Mouse (Mus musculus): Measurements from ENCODE around the gene Nfatc2. TPM values are rescaled to one million over a fixed set of nuclear protein-coding genes. Genes with fewer than 3 reads are reported as not detected.

The Nfatc2 gene
- polyA plus RNA-seq, 1 experiment from 2014 or later: 3.9 TPM

DNA sequence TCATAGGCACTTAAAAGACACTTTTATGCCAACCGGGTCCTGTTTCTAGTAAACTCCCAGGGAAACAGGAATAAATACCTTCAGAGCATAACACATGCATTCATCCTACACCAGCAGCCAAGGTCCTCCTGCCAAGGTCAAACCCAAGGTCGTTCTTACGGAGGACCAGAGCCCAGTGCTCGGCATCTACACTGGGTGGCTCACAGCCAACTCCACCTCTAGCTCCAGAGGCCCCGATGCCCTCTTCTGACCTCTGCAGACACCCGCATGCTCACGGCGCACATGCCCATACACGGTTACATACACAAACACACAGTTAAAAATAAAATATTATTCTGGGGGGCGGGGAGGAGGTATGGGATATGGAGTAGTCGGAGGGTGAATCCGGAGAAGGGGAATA is 14.9 kb downstream of the Nfatc2 start:
- no peak overlapping the region for H3K9ac ChIP-seq
- WGBS: 81% methylated on average over 12 of the region's 12 CpGs
- H3K36me3 ChIP-seq: no peaks in the 10 kb centered on the region
- no peak overlapping the region for H3K27ac ChIP-seq
- peaks cover 25% of the 10 kb centered on the region for H3K27me3 ChIP-seq (replicated peaks)
- H3K9me3 ChIP-seq: no peaks in the 10 kb centered on the region
- no peak overlapping the region for H3K4me2 ChIP-seq
- no peak overlapping the region for H3K4me3 ChIP-seq (replicated peaks)
- ATAC-seq (ENCODE audit: insufficient read depth, low FRiP score, low read depth): no peak
- peaks cover 10% of the 10 kb centered on the region for H3K4me1 ChIP-seq

DNA sequence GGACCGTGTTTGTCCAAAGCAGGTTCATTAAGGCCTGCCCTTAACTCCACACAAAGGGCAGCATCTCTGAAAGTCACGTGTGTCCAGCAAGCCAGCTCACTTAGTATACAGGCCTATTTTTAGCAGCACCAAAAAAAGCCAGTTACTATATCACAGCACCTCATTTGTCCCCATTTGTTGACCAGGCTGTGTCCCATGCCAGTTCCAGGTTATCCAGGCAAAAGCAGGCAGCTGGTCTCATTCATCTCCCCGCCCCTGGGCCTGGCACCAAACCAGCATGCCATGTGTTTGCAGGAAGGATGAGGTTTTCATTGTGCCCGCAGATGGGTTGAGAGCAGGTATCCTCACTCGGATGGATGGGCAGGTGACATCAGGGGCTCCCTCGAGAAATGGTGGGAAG is 16.6 kb downstream of the Nfatc2 start:
- H3K9me3 ChIP-seq: no peaks in the 10 kb centered on the region
- 75% methylated on average over 6 of the region's 6 CpGs for WGBS

DNA sequence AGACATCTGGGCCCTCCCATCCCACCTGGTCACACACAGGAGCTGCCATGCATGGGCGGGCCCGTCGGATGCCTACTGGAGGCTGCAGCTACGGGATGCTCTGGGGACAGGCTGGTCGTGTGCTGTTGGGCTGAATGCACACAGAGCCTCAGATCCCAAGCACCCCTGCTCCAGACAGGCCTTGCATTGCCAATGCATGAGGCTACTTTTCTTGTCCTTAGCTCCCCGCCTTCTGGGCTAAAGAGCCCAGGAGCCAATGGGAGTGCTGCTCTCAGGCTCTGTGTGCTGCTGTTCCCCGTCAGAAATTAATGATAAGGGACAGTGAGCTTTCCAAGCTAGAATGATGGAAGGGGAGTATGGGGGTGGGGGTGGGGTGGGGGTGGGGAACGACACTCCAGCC is 17.0 kb downstream of the Nfatc2 start:
- no peaks in the 10 kb centered on the region for H3K36me3 ChIP-seq
- H3K9me3 ChIP-seq: no peaks in the 10 kb centered on the region
- peaks cover 15% of the 10 kb centered on the region for H3K4me1 ChIP-seq
- no peak overlapping the region for H3K9ac ChIP-seq
- no peak for ATAC-seq (ENCODE audit: insufficient read depth, low FRiP score, low read depth)
- no peak overlapping the region for H3K4me3 ChIP-seq (replicated peaks)
- WGBS: 61% methylated on average over 8 of the region's 8 CpGs
- no peak overlapping the region for H3K4me2 ChIP-seq
- H3K27ac ChIP-seq: no peak overlapping the region
- H3K27me3 ChIP-seq (replicated peaks): peaks cover 9% of the 10 kb centered on the region

More for the DNA sequence above, 16.6 kb downstream of the Nfatc2 start:
- no peak for ATAC-seq (ENCODE audit: insufficient read depth, low FRiP score, low read depth)
- H3K4me1 ChIP-seq: peaks cover 12% of the 10 kb centered on the region
- no peak overlapping the region for H3K4me2 ChIP-seq
- H3K27ac ChIP-seq: no peak overlapping the region
- peaks cover 13% of the 10 kb centered on the region for H3K27me3 ChIP-seq (replicated peaks)
- no peak overlapping the region for H3K9ac ChIP-seq
- no peak overlapping the region for H3K4me3 ChIP-seq (replicated peaks)
- H3K36me3 ChIP-seq: no peaks in the 10 kb centered on the region

DNA sequence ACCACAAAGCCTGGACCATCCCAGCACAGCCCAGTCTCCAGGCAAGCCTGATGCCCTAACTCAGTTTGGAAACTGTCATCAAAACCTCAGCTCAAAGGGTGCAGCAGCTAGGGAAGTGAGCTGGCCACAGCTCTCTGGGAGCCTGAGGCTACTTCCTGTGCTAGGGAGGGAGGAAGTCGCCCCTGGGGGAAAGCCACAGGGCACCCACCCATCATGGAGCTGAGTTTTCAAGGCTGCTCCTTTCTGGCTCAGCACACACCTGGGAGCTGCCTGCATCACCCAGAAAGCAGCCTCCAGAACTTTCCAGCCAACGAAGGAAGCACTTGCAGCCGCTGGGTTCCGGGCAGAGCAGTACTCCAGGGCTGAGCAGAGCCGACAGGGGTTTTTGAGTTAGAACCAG is 18.4 kb downstream of the Nfatc2 start:
- no peak for ATAC-seq (ENCODE audit: insufficient read depth, low FRiP score, low read depth)
- no peaks in the 10 kb centered on the region for H3K9me3 ChIP-seq
- 0 out of 2 replicates have a peak, but pooled peaks cover 4% of the 10 kb centered on the region for H3K27me3 ChIP-seq (replicated peaks)
- 71% methylated on average over 5 of the region's 5 CpGs for WGBS
- no peaks in the 10 kb centered on the region for H3K36me3 ChIP-seq
- H3K27ac ChIP-seq: no peak overlapping the region
- H3K9ac ChIP-seq: no peak overlapping the region
- peaks cover 23% of the 10 kb centered on the region for H3K4me1 ChIP-seq
- no peak overlapping the region for H3K4me2 ChIP-seq
- no peak overlapping the region for H3K4me3 ChIP-seq (replicated peaks)

DNA sequence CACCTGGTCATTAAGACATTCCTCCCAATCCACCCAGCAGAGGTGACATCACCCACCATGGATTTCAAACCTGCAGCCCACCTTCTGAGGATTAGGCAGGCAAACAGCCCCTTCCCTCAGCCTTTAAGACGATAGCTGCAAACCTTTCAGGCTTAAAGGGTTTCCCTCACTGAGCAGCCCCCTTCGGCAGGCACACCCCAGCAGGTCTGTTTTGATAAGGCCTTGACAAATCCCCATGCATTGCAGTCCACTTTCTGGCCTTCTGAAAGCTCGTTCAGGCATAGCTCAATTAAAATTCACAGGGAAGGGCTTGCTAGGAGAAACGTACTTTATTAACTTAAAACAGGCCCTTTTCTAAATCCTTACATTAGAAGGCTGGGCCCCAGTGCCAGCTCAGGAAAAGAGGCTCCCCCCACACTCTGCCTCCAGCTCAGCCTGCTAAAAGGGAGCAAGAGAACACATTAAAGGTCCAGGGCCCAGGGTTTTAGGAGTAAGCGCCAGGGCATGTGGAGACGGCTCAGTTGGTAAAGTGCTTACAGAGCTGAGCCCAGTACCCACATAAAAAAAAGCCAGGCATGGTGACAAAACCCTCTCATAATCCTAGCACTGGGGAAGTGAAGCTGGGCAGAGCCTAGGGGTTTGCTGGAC is 20.1 kb downstream of the Nfatc2 start:
- Histone ChIP-seq H3K4me3 (replicated peaks) (no peak overlapping the region), H3K9ac (no peak overlapping the region), H3K27ac (0 out of 2 replicates have a peak overlapping the region, but pooled peaks have one; percentile 21), H3K4me1 (peaks cover 34% of the 10 kb centered on the region), H3K27me3 (replicated peaks) (no peaks in the 10 kb centered on the region), H3K4me2 (no peak overlapping the region), H3K36me3 (no peaks in the 10 kb centered on the region), H3K9me3 (no peaks in the 10 kb centered on the region)
- WGBS: 53% methylated on average over 6 of the region's 6 CpGs
- no peak for ATAC-seq (ENCODE audit: insufficient read depth, low FRiP score, low read depth)

DNA sequence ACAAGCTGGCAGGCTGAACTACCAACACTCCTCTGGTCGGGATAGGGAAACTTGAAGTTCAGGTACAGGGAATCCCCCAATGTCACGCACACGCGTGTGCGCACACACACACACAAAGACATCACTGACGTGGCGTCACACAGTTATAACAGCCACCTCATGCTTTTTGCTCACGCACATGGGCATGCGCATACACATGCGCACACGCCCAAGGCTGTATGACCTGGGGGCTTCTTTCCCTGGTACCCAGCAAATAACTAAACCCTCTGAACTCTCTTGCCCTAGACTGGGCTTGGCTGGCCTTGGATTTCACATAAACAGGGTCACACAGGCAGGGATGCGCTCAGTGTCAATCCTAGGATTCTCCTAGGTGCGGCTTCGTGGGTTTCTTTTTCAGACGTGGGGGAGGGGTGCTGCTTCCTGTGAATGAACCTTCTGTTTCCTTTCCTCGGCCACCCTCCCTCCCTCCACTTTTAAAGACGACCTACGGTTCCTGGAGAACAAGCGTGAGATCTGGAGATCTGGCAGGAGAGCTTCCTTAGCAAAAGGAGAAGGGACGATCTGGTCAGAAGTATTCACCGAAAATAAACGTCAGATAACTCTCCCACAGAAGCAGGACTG is 21.1 kb downstream of the Nfatc2 start:
- no peak overlapping the region for H3K9ac ChIP-seq

DNA sequence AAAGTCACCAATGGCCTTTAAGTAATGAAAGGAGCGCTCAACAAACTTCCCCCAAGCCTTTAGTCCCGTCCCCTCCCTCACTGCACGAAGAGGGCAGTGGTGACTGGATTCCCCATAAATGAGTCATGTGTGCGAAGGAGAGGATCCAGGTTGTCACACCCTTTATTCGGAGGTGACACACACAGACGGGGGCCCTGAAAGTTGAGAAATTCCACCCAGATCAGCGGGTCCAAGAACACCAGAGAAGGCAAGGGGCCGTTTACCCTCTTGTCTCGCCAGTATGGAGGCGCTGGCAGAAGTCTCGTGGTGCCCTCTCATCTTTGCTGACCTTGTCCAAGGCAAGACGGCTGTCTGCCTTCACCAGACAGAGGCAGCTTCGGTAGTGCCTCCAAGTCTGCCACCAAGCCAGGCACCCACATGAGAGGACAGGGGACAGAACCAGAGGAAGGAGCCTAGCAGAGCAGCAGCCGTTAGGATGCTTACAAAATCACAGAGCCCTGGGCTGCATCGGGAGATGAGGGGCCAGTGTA is 21.8 kb downstream of the Nfatc2 start:
- Histone ChIP-seq H3K4me1 (peaks cover 43% of the 10 kb centered on the region), H3K9me3 (no peaks in the 10 kb centered on the region), H3K9ac (no peak overlapping the region), H3K27me3 (replicated peaks) (no peaks in the 10 kb centered on the region), H3K27ac (0 out of 2 replicates have a peak overlapping the region, but pooled peaks have one; percentile 7), H3K4me3 (replicated peaks) (no peak overlapping the region), H3K36me3 (no peaks in the 10 kb centered on the region), H3K4me2 (no peak overlapping the region)
- 70% methylated on average over 15 of the region's 15 CpGs for WGBS
- no peak for ATAC-seq (ENCODE audit: insufficient read depth, low FRiP score, low read depth)

More for the DNA sequence above, 21.1 kb downstream of the Nfatc2 start:
- Histone ChIP-seq H3K4me1 (peaks cover 39% of the 10 kb centered on the region), H3K4me3 (replicated peaks) (no peak overlapping the region), H3K27me3 (replicated peaks) (no peaks in the 10 kb centered on the region), H3K4me2 (peak overlapping the region; percentile 16), H3K36me3 (no peaks in the 10 kb centered on the region), H3K9me3 (no peaks in the 10 kb centered on the region), H3K27ac (no peak overlapping the region)
- ATAC-seq (ENCODE audit: insufficient read depth, low FRiP score, low read depth): no peak
- 47% methylated on average over 22 of the region's 22 CpGs for WGBS

DNA sequence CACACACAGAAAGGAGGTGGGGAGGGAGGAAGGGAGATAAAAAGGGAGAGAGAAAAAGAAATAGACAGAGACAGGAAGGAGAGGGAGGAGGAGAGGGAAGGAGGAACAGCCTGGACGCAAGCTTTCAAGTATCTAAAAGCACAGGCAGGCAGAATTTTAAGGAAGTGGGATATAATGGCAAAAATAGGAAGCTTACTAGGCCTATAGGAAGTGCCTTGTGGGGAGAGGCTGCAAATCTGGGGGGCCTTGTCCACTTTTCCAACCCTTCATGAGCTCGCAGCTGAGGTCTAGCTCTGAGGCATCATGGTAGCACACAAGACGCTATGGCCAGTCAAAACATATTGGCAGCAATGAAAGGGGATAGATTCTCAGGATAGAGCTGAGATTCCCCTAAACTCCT is 22.3 kb downstream of the Nfatc2 start:
- no peaks in the 10 kb centered on the region for H3K36me3 ChIP-seq
- H3K27me3 ChIP-seq (replicated peaks): no peaks in the 10 kb centered on the region
- H3K9me3 ChIP-seq: no peaks in the 10 kb centered on the region
- no peak for ATAC-seq (ENCODE audit: insufficient read depth, low FRiP score, low read depth)
- no peak overlapping the region for H3K4me2 ChIP-seq
- no peak overlapping the region for H3K4me3 ChIP-seq (replicated peaks)
- H3K27ac ChIP-seq: no peak overlapping the region
- 63% methylated on average over 3 of the region's 3 CpGs for WGBS
- no peak overlapping the region for H3K9ac ChIP-seq
- H3K4me1 ChIP-seq: peaks cover 43% of the 10 kb centered on the region

DNA sequence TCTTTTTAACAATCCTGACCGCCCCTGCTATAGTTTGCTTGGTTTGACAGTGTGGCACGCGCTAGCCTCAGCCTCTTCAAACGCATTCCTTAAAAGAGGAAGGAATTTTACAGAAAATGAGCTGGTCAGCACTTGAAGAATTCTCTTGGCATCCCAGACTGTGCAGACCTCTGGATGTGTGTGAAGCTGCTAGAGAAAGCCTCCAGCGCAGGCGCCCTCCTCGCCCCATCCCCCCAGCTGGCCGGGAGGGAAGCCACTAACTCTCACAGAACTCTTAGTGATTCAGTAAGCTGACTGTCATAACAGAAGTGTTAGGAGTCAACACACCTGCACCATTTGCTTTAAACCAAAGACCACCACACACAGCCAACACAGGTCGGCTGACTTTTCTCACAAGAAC is 23.3 kb downstream of the Nfatc2 start:
- ATAC-seq (ENCODE audit: insufficient read depth, low FRiP score, low read depth): no peak
- no peak overlapping the region for H3K9ac ChIP-seq
- H3K4me3 ChIP-seq (replicated peaks): no peak overlapping the region
- no peaks in the 10 kb centered on the region for H3K27me3 ChIP-seq (replicated peaks)
- no peaks in the 10 kb centered on the region for H3K9me3 ChIP-seq
- WGBS: 47% methylated on average over 9 of the region's 9 CpGs
- peaks cover 43% of the 10 kb centered on the region for H3K4me1 ChIP-seq
- no peak overlapping the region for H3K4me2 ChIP-seq
- no peak overlapping the region for H3K27ac ChIP-seq
- H3K36me3 ChIP-seq: no peaks in the 10 kb centered on the region

DNA sequence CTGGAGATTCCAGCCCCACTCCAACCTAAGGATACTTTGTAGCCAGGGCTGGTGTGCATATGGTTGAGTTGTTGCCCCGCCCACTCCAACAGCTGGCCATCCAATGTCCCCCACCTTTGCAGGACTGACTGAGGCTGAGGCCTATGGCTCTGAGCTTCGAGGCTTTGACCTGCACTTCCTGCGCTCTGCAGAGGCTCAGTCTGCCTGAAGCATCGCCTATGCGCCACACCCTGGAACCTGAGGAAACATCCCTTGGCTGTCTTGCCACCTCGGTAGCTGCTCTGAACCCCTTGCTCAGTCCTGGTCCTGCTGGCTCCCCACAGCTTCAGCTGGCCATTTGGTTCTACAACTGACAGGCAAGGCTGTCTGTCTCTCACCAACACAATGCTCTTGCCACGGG is 24.1 kb downstream of the Nfatc2 start:
- no peaks in the 10 kb centered on the region for H3K36me3 ChIP-seq
- H3K4me2 ChIP-seq: no peak overlapping the region
- WGBS: 63% methylated on average over 7 of the region's 7 CpGs
- no peak overlapping the region for H3K9ac ChIP-seq
- no peak overlapping the region for H3K4me3 ChIP-seq (replicated peaks)
- no peak overlapping the region for H3K27ac ChIP-seq
- ATAC-seq (ENCODE audit: insufficient read depth, low FRiP score, low read depth): no peak
- H3K4me1 ChIP-seq: peaks cover 43% of the 10 kb centered on the region
- H3K9me3 ChIP-seq: no peaks in the 10 kb centered on the region
- no peaks in the 10 kb centered on the region for H3K27me3 ChIP-seq (replicated peaks)

DNA sequence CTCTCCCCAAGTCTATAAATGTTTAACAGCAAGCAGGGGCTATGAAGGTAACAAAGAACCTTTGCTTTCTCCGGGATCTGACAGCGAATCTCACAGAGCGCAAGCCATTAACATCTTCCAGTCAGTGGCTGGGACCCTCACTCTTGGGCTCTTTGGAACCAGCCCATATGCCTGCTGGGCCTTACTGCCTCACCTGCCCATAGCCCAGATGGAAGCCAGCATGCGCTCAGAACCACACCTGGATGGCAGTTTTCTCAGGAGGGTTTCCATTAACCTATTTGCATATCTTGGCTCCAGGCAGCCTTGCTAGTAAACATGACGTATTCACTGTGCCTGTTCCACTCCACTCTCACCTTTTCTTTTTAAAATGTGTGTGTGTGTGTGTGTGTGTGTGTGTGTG is 25.6 kb downstream of the Nfatc2 start:
- Histone ChIP-seq H3K27ac (peak overlapping the region; percentile 62), H3K9ac (no peak overlapping the region), H3K4me3 (replicated peaks) (no peak overlapping the region), H3K36me3 (no peaks in the 10 kb centered on the region), H3K4me2 (no peak overlapping the region), H3K27me3 (replicated peaks) (no peaks in the 10 kb centered on the region), H3K4me1 (peaks cover 43% of the 10 kb centered on the region), H3K9me3 (no peaks in the 10 kb centered on the region)
- 65% methylated on average over 5 of the region's 5 CpGs for WGBS
- no peak for ATAC-seq (ENCODE audit: insufficient read depth, low FRiP score, low read depth)

DNA sequence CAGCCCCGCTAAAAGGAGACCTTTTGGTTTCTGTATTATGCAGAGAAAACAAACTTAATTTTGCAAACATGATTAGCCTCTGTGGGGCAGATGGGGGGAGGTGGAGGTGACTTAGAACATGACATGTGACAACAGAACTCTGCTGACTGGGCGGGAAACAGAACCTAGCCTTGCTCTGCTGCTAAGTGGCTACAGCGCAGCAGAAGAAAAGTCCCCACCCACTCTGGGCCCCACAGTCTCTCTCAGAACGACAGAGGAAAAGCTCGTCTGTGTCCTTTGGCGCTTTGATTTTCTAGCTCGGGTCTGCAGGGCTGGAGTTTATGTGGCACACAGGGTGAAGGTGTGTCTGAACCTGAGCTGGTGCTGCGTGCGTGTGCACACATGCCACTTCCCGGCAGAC is 26.5 kb downstream of the Nfatc2 start:
- Histone ChIP-seq H3K4me1 (peaks cover 34% of the 10 kb centered on the region), H3K27me3 (replicated peaks) (no peaks in the 10 kb centered on the region), H3K36me3 (no peaks in the 10 kb centered on the region), H3K27ac (peak overlapping the region; percentile 62), H3K4me2 (no peak overlapping the region; the same call in 1 of the 2 replicates), H3K9ac (no peak overlapping the region), H3K9me3 (no peaks in the 10 kb centered on the region), H3K4me3 (replicated peaks) (no peak overlapping the region)
- no peak for ATAC-seq (ENCODE audit: insufficient read depth, low FRiP score, low read depth)
- WGBS: 43% methylated on average over 10 of the region's 10 CpGs

All from stomach, embryonic 15.5 days (tissue).